Mouse (Mus musculus) kidney, adult 2 months (tissue): ENCODE data around the gene Rbm24.

Experiments
- CTCF ChIP-seq: fragments of 200-500 bp; conservative IDR thresholded peaks from 2 replicates; pipeline ENCODE4 v1.5.1; 2011; ENCODE audit warnings: low read depth, mild to moderate bottlenecking, control low read depth, low read length, moderate library complexity, mixed read lengths; ENCODE audit not compliant: insufficient read depth, insufficient read length
- POLR2A ChIP-seq: fragments of 200-500 bp; IDR thresholded peaks from one replicate; pipeline ENCODE4 v1.6.1; 2011; ENCODE audit warnings: low read depth, low read length, control low read depth

DNA sequence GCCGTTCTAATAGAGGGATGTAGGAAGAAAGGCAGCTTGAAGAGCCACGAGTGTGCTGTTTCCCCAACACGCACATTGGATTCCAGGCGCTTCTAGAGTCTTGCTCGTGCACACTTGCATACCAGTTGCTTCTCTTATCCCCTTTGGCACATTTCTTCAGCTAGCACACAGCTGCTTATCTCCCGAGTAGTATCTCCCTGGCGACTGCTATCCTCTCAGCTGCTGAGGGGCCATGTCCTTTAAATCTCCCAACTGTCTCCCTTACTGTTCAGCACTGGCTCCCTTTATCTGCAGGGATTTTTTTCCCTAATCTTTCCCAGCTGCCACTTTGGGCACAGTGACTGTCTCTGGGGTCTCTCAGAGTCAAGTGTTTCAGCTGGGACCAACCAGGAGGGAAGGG, 25.8 kb downstream of the Rbm24 start:
- no peak for TF ChIP-seq CTCF
- TF ChIP-seq POLR2A: no peak
